Mouse (Mus musculus): ENCODE data around the gene Snrpd3.

GRCm38 (mm10) chr10:75482919-75483483 lies 34.4 kb upstream of the Snrpd3 start:
- TF ChIP-seq CTCF (conservative IDR thresholded peaks at IDR 0.05; ENCODE audit: low read length), result no peak
- TF ChIP-seq NANOG (IDR thresholded peaks at IDR 0.05; ENCODE audit: borderline replicate concordance, low read length), result no peak
- TF ChIP-seq POU5F1 (IDR thresholded peaks at IDR 0.05; ENCODE audit: borderline replicate concordance, low read length), result no peak
